Mouse (Mus musculus) intestine, postnatal 0 days (tissue): ENCODE measurements at regions not wholly inside any gene's neighbourhood (a gene's known extent, or its start where the extent isn't known, plus 50 kb on each side); places are given as distances from the start of the nearest gene placed in this dataset.

ENCODE experiments used
- ATAC-seq: fragments of 200-750 bp; cut with Nextera tagmentation; 2 replicates; pipeline ENCODE4 v1.8.0; 2017; ENCODE audit warnings: mild to moderate bottlenecking, moderate TSS enrichment, moderate library complexity
- H3K27ac ChIP-seq: fragments of 300-500 bp; sonication (generic); 2 replicates; pipeline ENCODE4 v1.5.1; 2014; ENCODE audit warnings: mild to moderate bottlenecking, low read depth, low read length, moderate library complexity
- H3K27me3 ChIP-seq: fragments of 300-500 bp; sonication (generic); replicated peaks from 2 replicates; pipeline ENCODE4 v1.6.1; 2014; ENCODE audit warnings: low read length, mixed read lengths; ENCODE audit not compliant: control insufficient read depth, insufficient read depth
- H3K36me3 ChIP-seq: fragments of 300-500 bp; sonication (generic); 2 replicates; pipeline ENCODE4 v1.6.1; 2014; ENCODE audit warnings: mild to moderate bottlenecking, moderate library complexity; ENCODE audit not compliant: control insufficient read depth, insufficient read depth
- H3K4me1 ChIP-seq: fragments of 300-500 bp; sonication (generic); replicated peaks from 2 replicates; pipeline ENCODE4 v1.6.1; 2014; ENCODE audit warnings: antibody characterized with exemption, low read length, mixed read lengths; ENCODE audit not compliant: control insufficient read depth, insufficient read depth
- H3K4me2 ChIP-seq: fragments of 300-500 bp; sonication (generic); replicated peaks from 2 replicates; pipeline ENCODE4 v1.6.1; 2014; ENCODE audit warnings: low read depth, mild to moderate bottlenecking, moderate library complexity
- H3K4me3 ChIP-seq: fragments of 300-500 bp; sonication (generic); 2 replicates; pipeline ENCODE4 v1.5.1; 2014; ENCODE audit warnings: low read depth, low read length
- H3K9ac ChIP-seq: fragments of 300-500 bp; sonication (generic); 2 replicates; pipeline ENCODE4 v1.6.1; 2014; ENCODE audit warnings: mild to moderate bottlenecking, low read depth, low read length
- H3K9me3 ChIP-seq: fragments of 300-500 bp; sonication (generic); 2 replicates; pipeline ENCODE4 v1.6.1; 2016; ENCODE audit warnings: mixed run types; ENCODE audit not compliant: control insufficient read depth
- CTCF ChIP-seq: sonication (generic); IDR thresholded peaks from 2 replicates; pipeline ENCODE4 v1.5.1; 2016; ENCODE audit warnings: low read depth, mild to moderate bottlenecking, control low read depth, antibody characterized with exemption, moderate library complexity
- WGBS: fragments of 180-500 bp; shearing (Covaris S2); extraction: QIAGEN DNeasy Blood & Tissue Kit; methylation state at CpG from one replicate; pipeline ENCODE4 v1.1.7; 2014; 5-methylcytosine and 5-hydroxymethylcytosine counted together

DNA sequence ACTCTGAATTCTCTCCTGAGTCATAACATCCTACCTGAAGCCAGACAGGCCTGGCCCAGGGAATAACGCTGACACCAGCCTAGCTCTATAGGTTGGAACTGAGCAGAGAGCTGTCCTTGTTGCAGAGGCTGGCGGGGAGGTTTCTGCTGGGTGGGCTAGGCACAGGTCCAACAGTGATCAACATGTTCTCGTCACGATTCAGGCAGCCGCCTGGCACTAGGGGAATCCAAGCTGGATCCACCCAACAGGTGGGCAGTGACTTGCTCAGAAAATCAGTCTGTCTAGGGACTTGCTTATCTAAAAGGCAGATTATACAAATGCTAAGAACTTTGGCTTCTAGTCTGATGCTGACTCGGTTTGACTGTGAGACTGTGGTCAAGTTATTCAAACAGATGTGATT, 648.2 kb downstream of the Inhba start:
- no peak for ATAC-seq
- Histone ChIP-seq H3K9ac (no peak overlapping the region), H3K9me3 (no peaks in the 10 kb centered on the region), H3K27ac (no peak overlapping the region), H3K4me3 (no peak overlapping the region), H3K27me3 (no peaks in the 10 kb centered on the region), H3K4me2 (no peak overlapping the region), H3K4me1 (no peaks in the 10 kb centered on the region), H3K36me3 (no peaks in the 10 kb centered on the region)
- WGBS: 70% methylated on average over 6 of the region's 6 CpGs
- TF ChIP-seq CTCF: no peak

DNA sequence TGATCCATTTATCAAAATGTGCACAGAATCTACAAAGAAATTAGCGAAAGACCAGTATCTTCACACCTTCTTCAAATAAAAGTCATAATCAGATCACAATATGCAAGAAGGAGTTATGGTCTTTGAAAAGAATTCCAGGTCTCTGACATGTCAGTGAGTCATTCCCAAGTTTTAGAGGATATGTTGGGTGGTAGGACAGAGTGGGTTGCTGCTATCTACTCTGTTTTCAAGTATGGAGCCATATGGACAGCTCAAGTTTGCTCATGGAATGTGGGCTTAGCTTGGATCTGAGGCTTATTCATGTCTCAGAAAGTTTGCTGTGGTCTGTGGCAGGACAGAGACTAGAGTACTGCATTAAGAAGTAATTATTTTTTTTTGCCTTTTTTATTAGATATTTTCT, 657.0 kb downstream of the Inhba start:
- no peaks in the 10 kb centered on the region for H3K4me1 ChIP-seq
- no peaks in the 10 kb centered on the region for H3K27me3 ChIP-seq
- H3K9me3 ChIP-seq: no peaks in the 10 kb centered on the region
- H3K4me3 ChIP-seq: no peak overlapping the region
- H3K9ac ChIP-seq: no peak overlapping the region
- no peak overlapping the region for H3K27ac ChIP-seq
- no peak overlapping the region for H3K4me2 ChIP-seq
- 86% methylated on average over 1 of the region's 1 CpGs for WGBS
- no peaks in the 10 kb centered on the region for H3K36me3 ChIP-seq
- no peak for ATAC-seq
- no peak for TF ChIP-seq CTCF

DNA sequence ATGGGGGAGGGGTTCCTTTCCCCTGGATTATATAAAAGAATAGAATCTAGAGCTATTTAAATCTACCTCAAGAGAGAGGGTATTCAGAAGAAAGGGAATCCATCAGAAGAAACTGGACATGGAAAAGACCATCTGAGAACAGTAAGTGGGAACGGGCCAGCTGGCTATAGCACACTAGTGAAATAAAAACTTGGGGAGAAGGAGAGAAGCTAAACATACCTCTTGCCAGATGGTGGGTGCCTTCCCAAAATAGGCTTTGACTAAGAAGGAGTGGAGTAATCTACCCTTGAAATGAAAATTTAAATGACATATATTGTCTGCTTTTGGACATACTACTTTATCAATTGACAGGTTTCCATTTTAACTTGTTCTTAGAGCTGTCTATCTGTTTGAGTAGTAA, 657.6 kb downstream of the Inhba start:
- no peaks in the 10 kb centered on the region for H3K27me3 ChIP-seq
- WGBS: 100% methylated on average over 1 of the region's 1 CpGs
- H3K27ac ChIP-seq: no peak overlapping the region
- no peak overlapping the region for H3K4me2 ChIP-seq
- H3K4me3 ChIP-seq: no peak overlapping the region
- no peak overlapping the region for H3K9ac ChIP-seq
- H3K9me3 ChIP-seq: no peaks in the 10 kb centered on the region
- no peaks in the 10 kb centered on the region for H3K4me1 ChIP-seq
- ATAC-seq: no peak
- H3K36me3 ChIP-seq: no peaks in the 10 kb centered on the region
- no peak for TF ChIP-seq CTCF

DNA sequence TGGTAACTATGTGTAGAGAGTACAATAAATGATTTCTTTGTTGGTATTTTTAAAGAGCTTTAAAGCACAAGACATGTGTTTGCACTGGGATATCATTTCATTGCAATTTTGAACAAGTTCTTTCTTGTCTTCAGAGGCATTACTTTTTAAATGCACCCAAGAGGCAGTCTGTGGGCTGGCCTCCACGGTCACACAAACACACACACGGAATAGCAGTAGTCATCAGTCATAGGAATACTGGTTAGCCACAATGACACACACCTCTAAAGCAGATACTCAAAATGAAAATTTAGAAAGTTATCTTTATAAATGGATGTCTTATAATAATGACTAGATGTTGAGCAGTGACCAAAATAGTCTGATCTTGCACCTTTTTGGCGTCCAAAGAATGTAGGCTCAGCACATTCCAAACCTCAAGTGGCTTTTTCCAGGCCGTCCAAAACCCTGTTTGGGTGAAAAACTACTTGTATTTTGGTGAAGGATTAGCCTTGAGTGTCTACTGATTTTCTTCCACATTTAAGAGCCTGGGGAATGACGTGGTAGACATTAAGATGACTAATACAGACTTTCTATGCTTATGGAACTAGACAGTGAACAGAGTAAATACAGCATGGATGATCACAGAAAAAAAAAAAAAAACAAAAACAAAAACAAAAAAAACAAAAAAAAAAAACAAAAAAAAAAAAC, 658.5 kb downstream of the Inhba start:
- Histone ChIP-seq H3K36me3 (no peaks in the 10 kb centered on the region), H3K4me2 (no peak overlapping the region), H3K27ac (no peak overlapping the region), H3K9ac (no peak overlapping the region), H3K27me3 (no peaks in the 10 kb centered on the region), H3K9me3 (no peaks in the 10 kb centered on the region), H3K4me3 (no peak overlapping the region), H3K4me1 (no peaks in the 10 kb centered on the region)
- WGBS: 74% methylated on average over 5 of the region's 5 CpGs
- no peak for ATAC-seq
- no peak for TF ChIP-seq CTCF

DNA sequence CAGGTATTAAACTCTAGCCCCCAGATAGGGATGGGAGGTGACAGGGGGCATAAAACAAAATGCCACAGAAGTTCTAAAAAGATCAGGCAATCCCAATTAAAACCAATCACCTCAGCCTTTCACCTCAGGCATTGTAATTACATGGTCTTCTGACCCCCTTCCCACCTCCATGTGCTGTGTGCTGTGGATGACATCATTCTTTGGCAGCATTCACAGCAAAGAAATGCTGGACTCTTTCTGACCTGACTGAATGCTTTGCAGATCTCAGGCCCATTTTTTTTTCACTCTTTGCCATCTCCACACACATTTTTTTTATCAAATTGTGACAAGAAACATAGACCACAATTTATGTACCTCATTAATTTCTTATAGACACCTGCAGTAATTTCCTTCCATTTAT, 659.1 kb downstream of the Inhba start:
- no peaks in the 10 kb centered on the region for H3K9me3 ChIP-seq
- H3K27ac ChIP-seq: no peak overlapping the region
- H3K4me2 ChIP-seq: no peak overlapping the region
- H3K9ac ChIP-seq: no peak overlapping the region
- no peak for TF ChIP-seq CTCF
- no peak overlapping the region for H3K4me3 ChIP-seq
- H3K4me1 ChIP-seq: no peaks in the 10 kb centered on the region
- no peaks in the 10 kb centered on the region for H3K36me3 ChIP-seq
- ATAC-seq: no peak
- no peaks in the 10 kb centered on the region for H3K27me3 ChIP-seq

DNA sequence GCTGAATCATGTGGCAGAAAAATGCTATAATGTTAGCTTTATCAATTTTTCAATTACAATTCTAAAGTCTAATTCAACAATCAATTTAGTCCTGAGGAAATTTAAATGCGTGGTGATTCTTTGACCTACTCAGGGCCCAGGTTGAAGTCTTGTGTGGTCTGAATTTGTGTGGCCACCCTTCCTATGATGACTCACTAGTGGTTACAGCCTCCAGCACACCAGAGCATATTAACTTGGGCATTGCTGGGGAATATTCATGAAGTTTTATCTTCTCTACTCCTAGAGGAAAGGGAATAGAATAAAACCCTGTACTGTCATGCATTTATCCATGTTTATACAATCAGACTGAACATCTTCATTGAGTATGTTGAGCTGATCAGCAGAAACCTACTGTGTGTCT, 665.2 kb downstream of the Inhba start:
- 89% methylated on average over 1 of the region's 1 CpGs for WGBS
- Histone ChIP-seq H3K4me3 (no peak overlapping the region), H3K9ac (no peak overlapping the region), H3K9me3 (no peaks in the 10 kb centered on the region), H3K36me3 (no peaks in the 10 kb centered on the region), H3K27me3 (no peaks in the 10 kb centered on the region), H3K27ac (no peak overlapping the region), H3K4me1 (no peaks in the 10 kb centered on the region), H3K4me2 (no peak overlapping the region)
- no peak for TF ChIP-seq CTCF
- ATAC-seq: no peak
